Mouse (Mus musculus): ENCODE measurements around the gene Kdm2a. TPM values are rescaled to one million over a fixed set of nuclear protein-coding genes. Genes with fewer than 3 reads are reported as not detected.

Kdm2a gene
- 10 to 100 TPM; 70.6 to 85.0 TPM for total RNA-seq (2021)

DNA sequence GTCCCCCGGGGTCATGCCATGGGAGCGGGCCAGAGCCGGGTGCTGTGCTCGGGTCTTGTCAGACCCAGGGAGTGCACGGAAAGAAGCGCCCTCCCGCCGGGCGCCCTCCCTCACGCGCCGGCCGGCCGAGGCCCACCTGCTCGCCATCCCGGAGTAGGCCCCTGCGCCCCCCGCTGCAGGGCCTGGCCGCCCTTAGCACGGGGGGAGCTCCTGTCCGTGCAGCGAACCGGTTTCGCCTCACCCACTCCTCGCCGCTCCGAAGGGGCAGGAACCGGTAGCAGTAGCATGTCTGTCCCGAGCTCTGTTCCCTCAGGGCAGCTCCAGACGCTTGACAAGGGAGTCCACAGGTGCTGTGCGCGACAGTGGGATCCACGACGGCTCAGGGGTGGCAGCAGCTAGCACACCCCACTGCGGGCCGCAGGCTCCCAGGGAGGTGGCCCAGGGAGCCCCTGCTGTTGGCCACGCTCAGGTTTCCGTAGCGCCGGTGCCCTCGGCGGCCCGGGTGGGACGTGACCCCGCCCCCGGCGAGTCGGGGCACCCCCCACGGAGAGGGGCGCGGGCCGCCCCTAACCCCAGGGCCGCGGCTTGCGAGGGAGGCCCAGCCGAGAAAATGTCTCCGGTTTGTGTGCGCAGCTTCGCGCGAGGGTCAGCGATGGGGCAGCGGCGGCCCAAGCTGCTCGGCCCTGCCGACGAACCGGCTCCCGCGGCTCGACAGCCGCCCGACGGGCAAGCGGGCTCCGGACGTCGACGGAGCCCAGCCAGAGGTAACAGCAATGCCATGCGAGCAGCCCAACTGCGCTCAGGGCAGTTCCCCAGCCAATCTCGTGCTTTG, at the start of gene Kdm2a:
TSS of gene Kdm2a (minus strand) at position 488 of the 832 bp plus-strand sequence.
- peak; percentile 35 to 69 for DNase-seq (ENCODE audit: extremely low spot score in 1 of 2, low spot score in 1 of 2)

DNA sequence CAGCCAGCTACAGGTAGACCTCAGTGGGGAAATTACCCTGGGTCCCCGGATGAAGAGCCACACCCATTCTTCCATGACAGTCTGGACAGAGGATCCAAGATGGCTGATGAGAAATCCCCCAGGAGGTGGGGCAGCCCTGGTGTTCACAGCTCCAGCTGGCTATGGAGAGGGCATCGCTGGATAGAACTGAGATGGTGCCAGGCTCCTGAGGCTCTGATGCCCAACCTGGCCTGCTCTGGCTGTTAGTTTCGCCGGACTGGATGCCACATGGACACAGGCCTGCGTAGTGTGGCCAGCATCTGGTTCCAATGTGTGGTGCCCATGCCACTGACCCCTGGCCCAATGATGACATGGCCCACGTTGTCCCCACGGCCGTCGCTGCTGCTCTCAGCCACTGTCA, 49.4 kb upstream of the Kdm2a start:
- DNase-seq (ENCODE audit: extremely low spot score in 1 of 2, low spot score in 1 of 2): no peak

DNA sequence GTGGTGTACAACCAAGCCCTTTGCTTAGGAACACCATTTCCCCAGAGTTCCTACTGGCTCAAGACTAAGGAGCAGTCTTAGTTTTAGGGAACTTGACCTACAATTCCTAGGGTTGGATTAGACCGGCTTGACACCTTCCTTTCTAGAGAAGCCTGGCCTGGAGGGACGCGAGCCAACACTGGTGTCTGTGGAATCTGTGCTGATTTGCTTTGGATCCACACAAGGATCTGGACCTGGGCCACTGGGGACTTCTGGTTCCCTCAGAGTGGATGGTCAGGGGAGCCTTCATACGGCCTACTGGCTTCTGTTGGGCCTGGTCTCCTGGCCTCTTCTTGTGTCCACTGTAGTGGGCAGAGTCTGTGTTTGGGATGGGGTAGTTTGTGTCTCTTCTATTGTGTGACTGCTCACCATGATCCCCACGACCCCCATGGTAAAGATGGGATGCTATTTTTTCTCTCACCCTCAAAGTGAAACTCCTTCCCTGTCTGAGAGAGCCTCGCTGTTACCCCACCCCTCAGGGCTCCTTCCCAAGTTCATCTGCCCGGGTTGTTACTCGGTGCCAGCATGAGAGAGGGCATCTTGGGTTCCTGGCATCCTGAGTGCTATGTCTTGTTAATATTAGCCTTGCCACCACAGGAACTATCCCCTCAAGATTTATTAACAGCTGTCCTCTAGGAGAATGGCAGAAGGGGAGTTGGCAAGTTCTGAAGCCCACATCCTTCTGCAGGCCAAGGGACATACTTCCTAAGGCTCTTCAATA, 48.8 kb upstream of the Kdm2a start:
- no peak for DNase-seq (ENCODE audit: extremely low spot score in 1 of 2, low spot score in 1 of 2)

DNA sequence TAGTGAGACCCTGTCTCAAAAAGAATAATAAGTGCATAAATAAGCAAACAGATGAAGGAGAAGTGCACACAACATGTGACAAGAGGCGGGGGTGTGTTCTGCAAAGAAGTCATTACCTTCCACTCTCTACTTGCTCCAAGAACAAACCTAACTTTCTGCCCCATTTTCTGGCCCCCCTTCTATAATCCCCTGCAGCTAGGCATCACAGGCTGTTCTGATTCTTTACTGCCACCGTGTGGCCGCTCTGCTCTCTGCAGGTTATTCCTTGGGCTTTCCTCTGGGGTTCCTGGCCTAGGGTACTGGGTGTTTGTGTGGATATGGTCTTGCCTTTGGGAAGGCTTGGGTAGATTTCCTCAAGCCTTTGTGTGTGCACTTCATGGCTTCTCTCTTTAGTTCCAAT, 44.3 kb upstream of the Kdm2a start:
- peak; percentile 72 to 86 for DNase-seq (ENCODE audit: extremely low spot score in 1 of 2, low spot score in 1 of 2)

DNA sequence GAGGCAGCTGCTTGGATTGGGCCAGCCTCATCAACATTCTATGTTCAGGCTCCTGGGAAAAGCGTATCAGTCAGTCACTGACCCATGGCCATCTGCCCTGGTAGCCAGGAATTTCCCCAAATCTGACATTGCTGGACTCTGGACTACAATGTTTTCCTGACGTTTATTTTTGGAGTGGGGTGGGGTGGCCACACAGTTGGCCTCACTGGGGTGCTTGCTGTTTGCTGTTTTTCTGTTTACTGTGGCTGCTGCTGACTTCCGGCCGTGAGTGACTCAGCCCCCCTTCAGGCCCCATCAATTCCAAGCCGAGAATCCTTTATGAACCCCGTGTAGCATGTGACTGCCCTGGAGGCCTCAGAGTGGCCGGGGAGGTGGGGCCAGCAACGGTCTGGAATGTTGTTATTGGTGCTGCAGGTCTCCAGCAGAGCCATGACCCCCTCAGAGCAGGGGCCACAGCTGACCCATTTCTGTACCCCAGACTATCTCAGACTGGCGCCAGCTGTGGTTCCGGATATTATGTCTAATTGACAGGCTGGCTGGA, 43.6 kb upstream of the Kdm2a start:
- DNase-seq (ENCODE audit: extremely low spot score in 1 of 2, low spot score in 1 of 2): no peak

DNA sequence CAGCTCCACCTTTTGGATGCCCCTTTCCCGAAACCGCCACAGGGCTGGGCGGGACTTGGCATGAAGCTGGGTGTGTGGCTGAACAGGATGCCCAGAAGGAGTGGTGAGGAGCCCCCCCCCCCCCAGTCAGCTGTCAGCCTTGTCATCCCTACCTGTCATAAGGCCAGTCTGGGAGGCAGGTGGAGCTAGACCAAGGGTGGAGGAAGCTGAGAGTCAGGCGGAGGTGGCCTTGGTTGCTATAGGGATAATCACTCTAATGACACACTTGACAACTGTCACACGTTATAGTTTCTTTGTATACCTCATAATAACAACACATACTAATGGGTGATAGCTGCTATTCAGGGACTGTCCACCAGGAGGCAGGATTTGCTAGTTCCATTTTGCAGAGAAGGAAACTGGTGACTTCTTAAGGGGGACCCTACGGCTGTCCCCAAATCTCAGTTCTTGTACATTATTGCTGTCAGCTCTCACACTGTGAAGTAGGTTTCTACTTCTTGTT, 43.1 kb upstream of the Kdm2a start:
- DNase-seq (ENCODE audit: extremely low spot score in 1 of 2, low spot score in 1 of 2): peak in 1 of 2 experiments; percentile 66

DNA sequence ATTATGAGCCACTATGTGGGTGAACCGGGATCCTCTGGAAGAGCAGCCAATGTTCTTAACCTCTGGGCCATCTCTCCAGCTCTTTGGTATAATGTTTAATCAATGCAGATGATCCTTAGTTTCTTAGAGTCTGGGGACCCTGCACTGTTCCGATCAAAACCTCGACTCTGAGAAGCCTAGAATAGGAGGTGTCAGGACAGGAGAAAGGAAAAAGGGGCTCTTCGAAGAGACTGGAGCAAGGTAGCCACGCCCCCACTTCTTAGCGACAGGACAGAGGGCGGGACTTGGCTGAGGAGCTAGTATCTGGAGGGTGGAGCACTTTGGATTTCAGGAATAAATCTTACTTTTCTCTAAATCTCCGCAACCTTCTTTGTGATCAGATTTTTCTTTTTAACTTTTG, 42.1 kb upstream of the Kdm2a start:
- no peak for DNase-seq (ENCODE audit: extremely low spot score in 1 of 2, low spot score in 1 of 2)

DNA sequence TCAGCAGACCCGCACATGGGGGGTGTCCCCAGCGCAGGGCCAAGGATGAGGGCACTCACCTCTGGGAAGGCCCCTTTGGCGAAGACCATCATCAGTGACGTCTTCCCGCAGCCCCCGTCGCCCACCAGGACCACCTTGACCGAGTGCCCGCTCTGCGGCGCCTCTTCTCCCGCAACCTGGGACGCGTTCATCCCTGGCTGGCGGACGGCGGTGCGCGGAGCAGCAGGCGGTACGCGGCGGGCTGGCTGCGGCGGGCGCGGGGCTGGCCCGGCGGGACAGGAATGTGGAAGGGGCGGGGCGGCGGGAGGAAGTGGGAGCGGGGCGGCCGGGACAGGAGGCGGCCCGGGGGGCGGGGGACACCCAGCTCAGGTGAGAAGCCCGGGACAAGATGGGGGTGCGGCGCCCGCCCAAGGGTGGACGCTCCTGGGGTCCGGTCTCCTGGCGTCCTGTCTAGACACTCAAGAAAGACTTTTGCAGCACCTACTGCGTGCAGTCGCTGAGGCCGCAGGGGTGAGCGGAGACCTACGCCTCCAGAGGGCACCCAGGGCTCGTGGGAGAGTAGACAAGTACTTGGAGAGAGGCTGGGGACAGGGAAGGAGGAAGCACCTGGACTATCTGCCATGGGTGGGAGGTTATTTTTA, 41.2 kb upstream of the Kdm2a start, which contains the start of gene Rhod:
TSS of gene Rhod (minus strand) at position 272 of the 641 bp plus-strand sequence.
- DNase-seq (ENCODE audit: extremely low spot score in 1 of 2, low spot score in 1 of 2): no peak

DNA sequence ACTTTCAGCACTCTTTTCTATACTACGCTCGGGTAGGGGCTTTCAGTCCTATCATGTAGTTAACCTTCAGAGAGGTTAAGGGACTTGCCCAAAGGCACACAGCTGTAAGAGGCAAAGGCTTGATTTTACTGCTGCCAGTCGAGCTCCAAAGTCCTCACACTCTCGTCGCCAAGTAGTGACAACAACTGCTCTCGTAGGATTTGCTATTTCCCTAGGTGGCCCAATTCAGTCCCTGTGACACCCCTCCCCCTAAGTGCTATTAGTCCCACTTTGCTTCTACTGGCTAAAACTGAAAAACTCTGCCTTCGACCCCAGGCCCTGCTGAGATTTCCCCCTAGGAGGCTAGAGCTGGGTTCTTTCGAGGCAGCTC, 40.7 kb upstream of the Kdm2a start:
- DNase-seq (ENCODE audit: extremely low spot score in 1 of 2, low spot score in 1 of 2): no peak

DNA sequence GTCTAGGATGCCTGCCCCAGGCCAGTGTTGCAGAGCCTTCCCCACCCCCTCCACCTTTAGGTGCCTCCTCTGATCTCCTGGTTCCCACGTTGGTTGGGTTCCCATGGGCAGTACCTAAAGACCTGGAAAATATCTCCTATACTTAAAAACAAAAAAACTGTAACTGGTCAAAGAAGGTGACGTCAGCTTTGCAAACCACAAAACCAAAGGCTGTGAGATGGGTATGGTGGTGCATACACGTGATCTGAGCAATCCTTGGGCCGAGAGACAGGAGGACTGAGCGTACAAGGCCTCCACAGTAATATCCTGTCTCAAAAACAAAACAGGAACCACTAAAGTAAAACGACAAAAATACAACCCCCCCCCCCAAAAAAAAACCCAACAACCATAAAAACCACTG, 39.8 kb upstream of the Kdm2a start:
- DNase-seq (ENCODE audit: extremely low spot score in 1 of 2, low spot score in 1 of 2): no peak

DNA sequence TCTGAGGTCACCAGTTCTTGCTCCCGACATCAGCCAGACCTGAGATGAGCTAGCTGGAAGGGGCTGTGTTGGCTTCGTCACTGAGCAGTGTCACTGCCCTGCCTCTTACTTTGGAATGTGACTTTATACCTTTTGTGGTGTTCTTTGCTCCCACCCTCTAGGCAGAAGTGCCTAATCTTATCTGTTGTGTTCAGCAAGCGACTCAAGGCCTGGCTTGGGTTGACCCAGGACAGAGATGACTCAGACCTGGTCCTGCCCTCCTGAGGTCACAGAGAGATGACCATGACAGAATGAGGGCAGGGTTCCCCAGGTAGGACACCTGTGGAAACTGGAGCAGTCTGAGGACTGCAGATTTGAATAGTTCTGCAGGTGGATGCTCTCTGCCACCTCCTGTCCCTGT, 38.2 kb upstream of the Kdm2a start:
- no peak for DNase-seq (ENCODE audit: extremely low spot score in 1 of 2, low spot score in 1 of 2)

DNA sequence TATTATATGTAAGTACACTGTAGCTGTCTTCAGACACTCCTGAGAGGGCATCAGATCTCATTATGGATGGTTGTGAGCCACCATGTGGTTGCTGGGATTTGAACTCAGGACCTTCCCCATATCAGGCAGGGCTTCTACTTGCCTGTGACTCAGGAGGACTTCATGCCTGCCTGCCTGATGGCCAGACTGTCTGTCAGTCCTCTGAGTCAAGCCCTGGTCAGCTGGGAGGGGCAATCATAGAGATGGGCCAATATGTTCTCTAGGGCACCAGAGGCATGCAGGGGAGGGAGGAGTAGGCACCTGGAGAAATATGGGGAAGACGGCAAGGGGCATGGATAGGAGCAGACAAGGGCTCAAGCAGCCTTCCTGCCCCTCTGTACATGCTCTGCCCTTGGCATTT, 36.9 kb upstream of the Kdm2a start:
- no peak for DNase-seq (ENCODE audit: extremely low spot score in 1 of 2, low spot score in 1 of 2)

DNA sequence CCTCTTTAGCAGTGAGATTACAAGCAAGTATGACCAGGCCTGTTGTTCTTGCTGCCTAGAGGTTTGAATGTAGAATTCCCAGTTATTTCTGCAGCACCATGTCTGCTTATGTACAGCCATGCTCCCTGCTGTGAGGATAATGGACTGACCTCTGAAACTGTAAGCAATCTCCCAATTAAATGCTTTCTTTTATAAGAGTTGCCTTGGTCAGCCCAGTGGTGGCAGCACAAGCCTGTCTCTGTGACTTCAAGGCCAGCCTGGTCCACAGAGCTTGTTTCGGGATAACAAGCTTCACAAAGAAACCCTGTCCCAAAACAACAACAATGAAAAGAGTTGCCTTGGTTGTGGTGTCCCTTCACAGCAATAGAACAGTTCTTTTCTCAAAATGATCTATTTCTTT, 35.7 kb upstream of the Kdm2a start:
- no peak for DNase-seq (ENCODE audit: extremely low spot score in 1 of 2, low spot score in 1 of 2)

DNA sequence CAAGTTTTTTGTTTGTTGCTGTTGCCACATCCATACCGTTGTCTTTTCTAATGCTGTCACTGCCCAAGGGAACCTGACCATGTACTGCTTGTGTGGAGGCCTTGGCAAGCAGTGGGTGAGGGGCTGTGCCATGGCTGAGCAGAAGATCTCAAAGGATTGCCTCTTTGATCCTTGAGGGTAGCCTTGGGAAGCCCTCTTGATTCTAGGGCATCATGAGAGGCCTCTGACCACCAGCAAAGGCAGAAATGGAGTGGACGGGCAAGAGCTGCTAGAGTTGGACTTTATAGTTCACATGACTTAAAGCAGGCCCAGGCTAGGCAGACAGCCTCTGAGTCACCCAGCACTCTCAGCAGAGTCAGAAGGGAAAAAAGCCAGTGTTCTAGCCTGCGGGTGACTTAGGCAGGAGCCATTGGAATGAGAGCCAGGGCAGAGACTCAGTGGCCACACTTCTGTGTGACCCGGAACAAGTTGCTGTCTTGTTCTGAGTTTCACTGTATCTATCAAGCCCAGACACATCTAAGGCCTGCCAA, 32.1 kb upstream of the Kdm2a start:
- no peak for DNase-seq (ENCODE audit: extremely low spot score in 1 of 2, low spot score in 1 of 2)

DNA sequence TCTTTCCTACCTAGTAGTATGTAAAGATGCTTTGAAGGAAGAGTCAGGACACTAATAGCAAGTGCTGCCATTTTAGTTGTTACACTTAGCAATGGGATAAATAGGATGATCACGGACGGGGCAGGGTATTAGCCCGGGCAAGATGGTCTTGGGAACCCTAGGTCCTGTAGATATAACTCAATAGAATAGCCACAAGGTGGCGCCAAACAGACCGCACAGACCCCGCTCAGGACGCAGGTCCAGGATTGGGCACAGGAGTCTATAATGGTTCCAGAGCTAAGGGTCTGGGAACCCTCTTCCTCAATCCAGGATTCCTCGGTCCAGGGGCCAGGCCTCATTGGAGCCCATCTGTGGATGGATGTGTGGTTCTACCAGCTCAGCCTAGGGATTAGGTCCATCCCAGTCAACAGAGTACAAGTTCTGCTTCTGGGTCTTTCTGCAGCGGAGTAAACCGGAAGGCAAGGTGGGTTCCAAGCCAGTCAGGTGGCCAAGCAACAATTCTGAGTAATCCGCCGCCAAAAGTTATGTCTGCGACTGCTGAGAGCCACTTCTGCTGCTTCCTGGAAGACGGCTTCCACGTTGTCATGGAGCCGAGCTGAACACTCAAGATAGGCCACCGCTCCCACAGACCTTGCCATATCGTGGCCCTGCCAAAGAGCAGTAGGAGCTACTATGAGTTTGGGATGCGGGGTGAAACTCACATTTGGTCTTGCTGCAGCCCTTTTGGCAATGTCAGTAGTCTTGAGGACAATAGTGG, 27.7 kb upstream of the Kdm2a start:
- no peak for DNase-seq (ENCODE audit: extremely low spot score in 1 of 2, low spot score in 1 of 2)

DNA sequence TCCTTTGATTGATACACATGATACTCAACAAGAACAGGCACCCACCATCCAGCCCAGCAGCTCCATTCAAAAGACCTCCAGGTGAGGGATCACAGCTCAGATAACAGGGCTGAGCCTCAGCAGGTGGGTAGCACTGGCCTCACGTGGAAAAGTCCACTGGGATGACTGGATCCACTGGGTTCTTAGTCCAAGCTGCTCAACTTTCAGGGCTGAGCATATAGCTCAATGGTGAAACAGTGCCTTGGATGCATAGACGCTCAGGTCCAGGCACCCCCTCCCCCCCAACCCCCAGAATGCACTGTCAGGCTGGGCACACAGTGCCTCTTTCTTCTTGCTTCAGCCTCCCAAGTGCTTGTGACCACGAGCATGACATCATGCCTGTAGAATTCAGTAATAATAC, 24.9 kb upstream of the Kdm2a start:
- no peak for DNase-seq (ENCODE audit: extremely low spot score in 1 of 2, low spot score in 1 of 2)

DNA sequence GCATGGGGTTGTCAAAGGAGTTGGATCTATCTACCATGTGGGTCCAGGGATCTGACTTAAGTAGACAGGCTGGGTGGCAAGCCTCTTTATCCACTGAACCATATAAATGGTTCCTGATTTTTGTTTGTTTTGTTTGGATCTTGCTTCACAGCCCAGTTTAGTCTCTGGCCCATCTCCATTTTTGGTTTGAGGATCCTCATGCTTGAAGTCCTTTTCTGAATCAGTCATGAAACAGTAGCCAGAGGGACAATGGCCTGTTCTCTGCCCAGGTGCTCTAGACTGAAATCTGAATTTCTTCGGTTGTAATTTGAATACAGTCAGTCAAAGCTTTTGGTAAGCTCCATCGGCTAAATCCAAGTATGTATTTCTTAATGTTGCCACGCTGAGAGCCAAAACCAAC, 24.5 kb upstream of the Kdm2a start:
- no peak for DNase-seq (ENCODE audit: extremely low spot score in 1 of 2, low spot score in 1 of 2)

DNA sequence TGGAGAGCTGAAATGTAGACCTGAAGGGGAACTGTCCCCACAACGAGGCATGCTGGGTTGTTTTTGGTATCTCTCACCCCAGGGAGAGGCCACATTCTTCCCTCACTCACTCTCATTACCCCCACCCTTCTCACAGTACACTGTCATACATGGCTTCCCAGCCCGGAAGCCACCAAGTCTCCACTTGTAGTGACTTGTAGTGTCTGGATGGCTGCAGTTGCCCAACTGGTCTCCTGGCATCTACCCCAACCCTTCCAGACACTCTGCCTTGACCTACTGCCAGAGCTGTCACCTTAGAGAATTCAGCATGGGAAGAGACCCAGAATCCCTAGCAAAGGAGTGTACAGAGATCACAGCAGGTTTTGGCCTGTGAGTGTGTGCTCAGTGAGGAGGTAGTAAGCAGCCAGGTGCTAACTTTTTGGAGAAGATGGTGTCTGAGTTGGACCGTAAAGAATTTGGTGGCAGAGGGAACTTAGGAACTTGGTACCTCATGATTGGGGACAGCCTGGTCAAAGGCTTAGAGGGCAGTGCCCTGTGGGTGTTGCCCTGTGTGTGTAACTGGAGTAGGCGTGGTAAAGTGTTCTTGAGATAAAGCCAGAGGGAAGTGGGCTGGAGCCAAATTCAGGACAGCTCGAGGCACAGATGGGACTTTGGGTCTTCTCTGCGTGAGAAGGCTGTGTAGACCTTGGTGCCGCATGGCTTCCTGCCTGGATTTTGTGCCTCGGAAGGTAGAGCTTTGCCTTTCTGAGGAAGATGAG, 22.2 kb upstream of the Kdm2a start:
- no peak for DNase-seq (ENCODE audit: extremely low spot score in 1 of 2, low spot score in 1 of 2)

DNA sequence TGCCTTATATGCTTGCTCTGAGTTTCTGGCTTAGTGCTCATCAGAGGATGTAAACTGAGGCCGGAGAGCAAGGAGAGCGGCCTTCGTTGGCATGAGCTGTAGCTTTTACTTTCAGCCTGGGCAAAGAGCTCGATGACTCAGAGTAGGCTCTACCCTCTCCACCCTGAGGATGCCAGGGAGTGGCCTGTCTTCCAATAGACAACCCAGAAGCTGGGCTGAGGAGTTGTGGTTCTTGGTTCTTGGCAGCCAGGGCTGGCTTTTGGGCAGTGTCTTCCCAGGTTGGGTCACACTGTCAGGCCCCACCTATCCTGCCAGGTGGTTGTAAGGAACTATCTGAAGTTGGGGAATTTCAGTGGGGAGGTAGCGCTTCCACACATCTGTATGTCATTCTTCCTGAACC, 21.6 kb upstream of the Kdm2a start:
- DNase-seq (ENCODE audit: extremely low spot score in 1 of 2, low spot score in 1 of 2): no peak

Data from layer of hippocampus, postnatal 25 days (tissue).